Mouse (Mus musculus): ENCODE data around the gene Ddit4. TPM values are rescaled to one million over a fixed set of nuclear protein-coding genes. Genes with fewer than 3 reads are reported as not detected.

The Ddit4 gene
- polyA plus RNA-seq, 1 experiment from 2014 or later: 11.1 TPM

DNA sequence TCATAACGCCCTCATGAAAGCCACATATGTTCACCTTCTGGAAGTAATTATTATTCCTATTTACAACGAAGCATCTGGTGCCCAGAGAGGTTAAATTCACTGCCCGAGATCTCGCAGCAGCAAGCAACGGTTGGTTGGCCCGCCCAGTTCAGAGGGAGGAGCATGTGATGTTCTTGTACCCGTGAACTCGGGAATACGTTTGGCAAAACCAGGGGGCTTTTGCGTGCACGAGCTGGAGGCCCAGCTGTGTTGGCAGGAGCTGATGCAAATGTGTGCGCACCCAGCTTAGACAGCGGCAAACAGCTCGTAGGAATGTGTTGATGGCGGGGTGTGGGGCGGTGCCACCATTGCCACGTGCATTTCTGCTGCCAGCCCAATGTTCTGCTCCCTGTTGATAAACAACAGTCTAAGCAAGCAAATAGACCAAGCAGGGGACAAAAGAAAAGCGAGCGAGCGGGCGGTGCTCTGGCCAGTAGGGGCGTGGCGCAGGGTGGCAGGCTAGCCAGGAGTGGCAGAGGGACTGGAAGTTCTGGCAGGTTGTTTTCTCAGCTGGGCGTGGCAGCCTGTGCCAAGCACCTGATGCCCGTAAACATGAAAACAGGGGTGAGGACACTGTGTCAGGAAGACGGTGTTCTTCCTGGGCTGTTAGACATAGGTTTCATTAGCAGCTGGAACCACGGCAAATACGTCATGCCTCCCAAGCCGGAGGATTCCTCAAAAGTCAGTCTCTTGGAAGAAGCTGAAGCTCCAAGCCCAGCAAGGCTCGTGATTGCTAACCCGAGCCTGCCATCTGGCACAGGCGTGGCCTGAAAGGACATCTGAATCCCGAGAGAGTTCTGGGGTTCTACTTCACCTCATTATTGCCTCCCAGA lies 30.6 kb downstream of the Ddit4 start:
- 5% methylated on average over 33 of the region's 33 CpGs for WGBS
- Histone ChIP-seq H3K4me2 (ENCODE audit: low read length) (peak overlapping the region; percentile 70), H3K9ac (ENCODE audit: low read length) (peak overlapping the region; percentile 59), H3K9me3 (replicated peaks; ENCODE audit: control insufficient read depth, low read length) (no peaks in the 10 kb centered on the region), H3K4me1 (ENCODE audit: control insufficient read depth, insufficient read depth, low read length) (peaks cover 21% of the 10 kb centered on the region), H3K36me3 (ENCODE audit: control insufficient read depth, insufficient read depth, low read length) (no peaks in the 10 kb centered on the region), H3K27ac (ENCODE audit: low read depth, low read length) (peak overlapping the region; percentile 76), H3K4me3 (ENCODE audit: low read depth, low read length) (peak overlapping the region; percentile 31), H3K27me3 (replicated peaks; ENCODE audit: control insufficient read depth, insufficient read depth, low read length) (no peaks in the 10 kb centered on the region)
- ATAC-seq (peak; percentile 82), DNase-seq (ENCODE audit: low spot score) (peak; percentile 87)

DNA sequence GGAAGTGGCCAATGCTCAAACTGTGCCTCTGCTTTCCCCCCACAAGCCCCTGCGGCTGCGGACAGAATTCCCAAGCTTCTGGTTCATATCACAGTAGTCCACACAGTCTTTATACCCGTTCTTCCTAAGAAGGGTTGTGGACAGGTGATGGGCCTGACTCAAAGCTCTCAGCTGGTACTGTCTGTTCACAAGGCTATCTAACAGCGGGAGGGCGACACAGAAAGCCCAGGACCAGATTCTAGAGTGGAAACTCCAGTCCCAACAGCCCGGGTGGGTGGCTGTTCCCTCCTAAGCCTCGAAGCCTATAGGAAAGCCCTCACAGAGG lies 31.2 kb downstream of the Ddit4 start:
- ATAC-seq (no peak; the same call in 1 of the 2 replicates), DNase-seq (ENCODE audit: low spot score) (no peak)
- 23% methylated on average over 7 of the region's 7 CpGs for WGBS

DNA sequence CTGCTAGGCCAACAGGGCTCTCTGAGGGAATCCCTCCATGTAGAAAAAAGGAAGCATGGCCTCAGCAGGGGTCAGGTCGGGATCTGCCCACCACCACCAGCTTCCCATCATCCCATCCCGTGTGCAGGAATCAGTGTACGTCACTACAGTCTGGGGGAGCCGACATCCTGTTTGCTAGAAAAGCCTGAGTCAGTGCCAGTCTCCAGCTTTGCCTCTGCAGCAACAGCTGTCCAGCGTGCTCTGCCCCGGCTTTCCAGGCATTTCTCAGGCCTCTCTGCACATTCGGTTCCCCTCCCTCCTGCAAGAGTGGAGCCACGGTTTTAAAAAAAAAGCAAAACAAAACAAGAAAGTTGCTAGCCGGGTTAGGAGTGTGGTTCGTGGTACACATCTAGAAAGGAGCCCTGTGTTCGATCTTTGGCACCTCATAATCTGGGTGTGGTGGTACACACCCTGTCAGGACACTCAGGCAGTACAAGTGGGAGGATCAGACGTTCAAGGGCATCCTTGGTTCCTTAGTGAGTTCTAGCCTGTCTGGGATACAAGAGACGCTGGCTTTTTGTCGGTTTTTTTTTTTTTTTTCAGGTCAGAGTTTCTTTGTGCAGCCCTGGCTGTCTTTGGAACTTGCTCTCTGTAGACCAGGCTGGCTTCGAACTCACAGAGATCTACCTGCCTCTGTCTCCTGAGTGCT lies 32.0 kb downstream of the Ddit4 start:
- H3K4me3 ChIP-seq (ENCODE audit: low read depth, low read length): no peak overlapping the region
- H3K9me3 ChIP-seq (replicated peaks; ENCODE audit: control insufficient read depth, low read length): no peaks in the 10 kb centered on the region
- ATAC-seq (no peak), DNase-seq (ENCODE audit: low spot score) (no peak)
- WGBS: 52% methylated on average over 15 of the region's 15 CpGs
- H3K9ac ChIP-seq (ENCODE audit: low read length): no peak overlapping the region
- H3K4me2 ChIP-seq (ENCODE audit: low read length): no peak overlapping the region
- H3K27ac ChIP-seq (ENCODE audit: low read depth, low read length): peak overlapping the region; percentile 76; the same call in 1 of the 2 replicates
- H3K36me3 ChIP-seq (ENCODE audit: control insufficient read depth, insufficient read depth, low read length): no peaks in the 10 kb centered on the region
- no peaks in the 10 kb centered on the region for H3K27me3 ChIP-seq (replicated peaks; ENCODE audit: control insufficient read depth, insufficient read depth, low read length)
- H3K4me1 ChIP-seq (ENCODE audit: control insufficient read depth, insufficient read depth, low read length): peaks cover 25% of the 10 kb centered on the region

More for the DNA sequence above, 31.2 kb downstream of the Ddit4 start:
- peak overlapping the region; percentile 31 for H3K4me3 ChIP-seq (ENCODE audit: low read depth, low read length)
- H3K36me3 ChIP-seq (ENCODE audit: control insufficient read depth, insufficient read depth, low read length): no peaks in the 10 kb centered on the region
- H3K9ac ChIP-seq (ENCODE audit: low read length): peak overlapping the region; percentile 59
- H3K27ac ChIP-seq (ENCODE audit: low read depth, low read length): peak overlapping the region; percentile 76
- peak overlapping the region; percentile 70 for H3K4me2 ChIP-seq (ENCODE audit: low read length)
- peaks cover 25% of the 10 kb centered on the region for H3K4me1 ChIP-seq (ENCODE audit: control insufficient read depth, insufficient read depth, low read length)
- no peaks in the 10 kb centered on the region for H3K9me3 ChIP-seq (replicated peaks; ENCODE audit: control insufficient read depth, low read length)
- no peaks in the 10 kb centered on the region for H3K27me3 ChIP-seq (replicated peaks; ENCODE audit: control insufficient read depth, insufficient read depth, low read length)

DNA sequence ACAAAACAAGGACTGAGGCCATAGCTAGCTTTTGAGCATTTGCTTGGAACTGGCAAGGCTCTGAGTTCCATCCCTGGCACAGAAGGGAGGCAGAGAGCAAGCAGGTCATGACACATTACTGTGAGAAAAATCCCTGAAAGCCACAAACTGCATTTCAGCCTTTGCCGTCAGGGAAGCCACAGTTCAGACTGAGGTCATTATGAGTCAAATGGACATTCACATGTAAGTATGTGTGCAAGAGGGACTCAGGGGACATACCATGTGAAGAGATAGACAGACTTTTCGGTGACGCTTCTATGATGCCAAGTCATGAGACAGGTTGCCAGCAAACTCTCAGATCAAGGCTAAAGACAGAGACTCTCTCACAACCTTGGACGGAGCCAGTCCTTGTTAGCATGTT lies 33.5 kb downstream of the Ddit4 start:
- 92% methylated on average over 4 of the region's 4 CpGs for WGBS
- no peaks in the 10 kb centered on the region for H3K9me3 ChIP-seq (replicated peaks; ENCODE audit: control insufficient read depth, low read length)
- ATAC-seq: no peak

DNA sequence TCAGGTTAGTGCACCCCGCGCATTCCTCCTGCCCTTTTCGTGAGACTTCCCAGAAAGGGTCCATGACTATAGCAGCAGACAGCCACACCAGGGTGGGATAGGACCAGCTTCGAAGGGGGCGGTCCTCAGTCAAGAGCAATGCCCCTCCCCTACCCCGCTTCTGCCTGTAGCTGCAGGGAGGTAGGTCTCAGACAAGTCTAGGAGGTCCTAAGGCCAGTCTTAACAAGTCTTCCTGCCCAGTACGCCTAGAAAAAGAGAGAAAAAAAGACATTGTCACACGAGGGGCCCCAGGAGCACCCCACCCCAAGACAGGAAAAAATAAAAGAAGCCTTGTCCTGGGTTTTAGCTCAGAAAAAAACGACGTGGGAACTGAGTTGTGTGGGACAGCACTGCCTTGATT lies 35.0 kb downstream of the Ddit4 start:
- peak; percentile 54 for DNase-seq (ENCODE audit: low spot score)
- 2% methylated on average over 10 of the region's 10 CpGs for WGBS

More for the DNA sequence above, 33.5 kb downstream of the Ddit4 start:
- Histone ChIP-seq H3K4me3 (ENCODE audit: low read depth, low read length) (no peak overlapping the region), H3K27ac (ENCODE audit: low read depth, low read length) (no peak overlapping the region), H3K4me2 (ENCODE audit: low read length) (no peak overlapping the region), H3K36me3 (ENCODE audit: control insufficient read depth, insufficient read depth, low read length) (no peaks in the 10 kb centered on the region), H3K9ac (ENCODE audit: low read length) (no peak overlapping the region), H3K4me1 (ENCODE audit: control insufficient read depth, insufficient read depth, low read length) (peaks cover 25% of the 10 kb centered on the region), H3K27me3 (replicated peaks; ENCODE audit: control insufficient read depth, insufficient read depth, low read length) (no peaks in the 10 kb centered on the region)
- DNase-seq (ENCODE audit: low spot score): no peak

DNA sequence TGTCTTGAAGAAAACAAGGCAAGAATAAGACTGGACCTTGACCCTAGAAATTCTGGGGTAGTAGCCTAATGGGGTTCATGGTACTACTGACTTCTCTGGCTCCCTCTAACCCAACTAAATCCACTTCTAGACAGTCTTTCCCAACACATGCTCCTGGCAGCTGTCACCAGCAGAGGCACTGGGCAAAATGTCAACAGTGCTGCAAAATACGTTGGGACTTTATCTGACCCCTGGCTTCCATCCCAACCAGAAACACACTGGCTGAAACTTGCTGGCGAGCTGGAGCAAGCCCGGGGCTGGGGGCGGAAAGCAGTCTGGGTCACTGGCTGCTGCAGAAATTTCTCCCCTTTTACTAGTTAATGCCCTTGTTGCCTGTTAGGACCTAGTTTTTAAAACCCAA lies 35.5 kb downstream of the Ddit4 start:
- peak overlapping the region; percentile 3; the same call in 1 of the 2 replicates for H3K4me3 ChIP-seq (ENCODE audit: low read depth, low read length)
- no peak overlapping the region for H3K9ac ChIP-seq (ENCODE audit: low read length)
- peak overlapping the region; percentile 41 for H3K4me2 ChIP-seq (ENCODE audit: low read length)
- no peaks in the 10 kb centered on the region for H3K36me3 ChIP-seq (ENCODE audit: control insufficient read depth, insufficient read depth, low read length)
- peak overlapping the region; percentile 48; the same call in 1 of the 2 replicates for H3K27ac ChIP-seq (ENCODE audit: low read depth, low read length)
- no peaks in the 10 kb centered on the region for H3K9me3 ChIP-seq (replicated peaks; ENCODE audit: control insufficient read depth, low read length)
- DNase-seq (ENCODE audit: low spot score) (no peak), ATAC-seq (no peak)
- H3K4me1 ChIP-seq (ENCODE audit: control insufficient read depth, insufficient read depth, low read length): peaks cover 28% of the 10 kb centered on the region
- 7% methylated on average over 4 of the region's 4 CpGs for WGBS
- no peaks in the 10 kb centered on the region for H3K27me3 ChIP-seq (replicated peaks; ENCODE audit: control insufficient read depth, insufficient read depth, low read length)

More for the DNA sequence above, 35.0 kb downstream of the Ddit4 start:
- H3K27ac ChIP-seq (ENCODE audit: low read depth, low read length): peak overlapping the region; percentile 48; the same call in 1 of the 2 replicates
- no peaks in the 10 kb centered on the region for H3K36me3 ChIP-seq (ENCODE audit: control insufficient read depth, insufficient read depth, low read length)
- H3K4me1 ChIP-seq (ENCODE audit: control insufficient read depth, insufficient read depth, low read length): peaks cover 28% of the 10 kb centered on the region
- peak overlapping the region; percentile 41 for H3K4me2 ChIP-seq (ENCODE audit: low read length)
- H3K4me3 ChIP-seq (ENCODE audit: low read depth, low read length): peak overlapping the region; percentile 3; the same call in 1 of the 2 replicates
- H3K9me3 ChIP-seq (replicated peaks; ENCODE audit: control insufficient read depth, low read length): no peaks in the 10 kb centered on the region
- ATAC-seq: peak; percentile 57
- no peak overlapping the region for H3K9ac ChIP-seq (ENCODE audit: low read length)
- no peaks in the 10 kb centered on the region for H3K27me3 ChIP-seq (replicated peaks; ENCODE audit: control insufficient read depth, insufficient read depth, low read length)

DNA sequence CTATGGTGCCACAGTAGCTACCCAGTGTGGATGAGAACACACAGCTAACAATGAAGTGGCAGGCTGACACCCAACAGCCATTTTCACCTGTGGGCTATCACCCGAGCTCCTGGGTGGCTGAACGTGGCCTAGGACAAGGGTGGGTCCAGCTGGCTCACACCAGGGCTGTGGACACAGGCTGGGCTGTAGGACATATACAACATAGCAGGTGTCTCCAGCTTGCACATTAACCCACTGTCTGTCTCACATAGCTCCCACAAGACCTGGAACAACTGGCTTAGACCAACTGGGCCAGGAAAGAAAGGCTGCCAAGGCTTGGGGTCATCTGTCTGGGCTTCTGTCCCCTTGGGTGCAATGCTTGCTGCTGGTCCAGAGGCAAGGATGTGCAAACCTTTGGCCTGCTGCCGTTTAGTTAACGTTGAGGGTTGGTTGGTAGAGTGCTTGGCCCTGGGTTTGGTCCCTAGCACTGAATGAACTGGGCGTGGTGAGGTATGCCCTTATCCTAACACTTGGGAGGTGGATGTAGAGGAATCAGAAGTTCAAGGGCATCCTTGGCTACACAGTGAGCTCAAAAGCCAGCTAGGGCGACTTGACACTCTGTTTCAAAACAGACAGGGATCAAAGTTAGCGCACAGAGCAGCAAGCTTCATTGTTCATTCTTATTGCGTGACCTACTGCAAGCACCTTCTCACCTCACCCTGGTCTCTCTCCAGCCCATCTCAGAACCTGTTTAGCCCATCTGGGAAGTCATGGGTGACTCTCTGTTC lies 36.3 kb downstream of the Ddit4 start:
- peaks cover 21% of the 10 kb centered on the region for H3K4me1 ChIP-seq (ENCODE audit: control insufficient read depth, insufficient read depth, low read length)
- no peak overlapping the region for H3K4me3 ChIP-seq (ENCODE audit: low read depth, low read length)
- 91% methylated on average over 8 of the region's 8 CpGs for WGBS
- ATAC-seq: no peak
- no peaks in the 10 kb centered on the region for H3K9me3 ChIP-seq (replicated peaks; ENCODE audit: control insufficient read depth, low read length)
- no peaks in the 10 kb centered on the region for H3K36me3 ChIP-seq (ENCODE audit: control insufficient read depth, insufficient read depth, low read length)
- H3K27me3 ChIP-seq (replicated peaks; ENCODE audit: control insufficient read depth, insufficient read depth, low read length): no peaks in the 10 kb centered on the region
- H3K27ac ChIP-seq (ENCODE audit: low read depth, low read length): no peak overlapping the region
- H3K9ac ChIP-seq (ENCODE audit: low read length): no peak overlapping the region
- no peak for DNase-seq (ENCODE audit: low spot score)
- H3K4me2 ChIP-seq (ENCODE audit: low read length): no peak overlapping the region

DNA sequence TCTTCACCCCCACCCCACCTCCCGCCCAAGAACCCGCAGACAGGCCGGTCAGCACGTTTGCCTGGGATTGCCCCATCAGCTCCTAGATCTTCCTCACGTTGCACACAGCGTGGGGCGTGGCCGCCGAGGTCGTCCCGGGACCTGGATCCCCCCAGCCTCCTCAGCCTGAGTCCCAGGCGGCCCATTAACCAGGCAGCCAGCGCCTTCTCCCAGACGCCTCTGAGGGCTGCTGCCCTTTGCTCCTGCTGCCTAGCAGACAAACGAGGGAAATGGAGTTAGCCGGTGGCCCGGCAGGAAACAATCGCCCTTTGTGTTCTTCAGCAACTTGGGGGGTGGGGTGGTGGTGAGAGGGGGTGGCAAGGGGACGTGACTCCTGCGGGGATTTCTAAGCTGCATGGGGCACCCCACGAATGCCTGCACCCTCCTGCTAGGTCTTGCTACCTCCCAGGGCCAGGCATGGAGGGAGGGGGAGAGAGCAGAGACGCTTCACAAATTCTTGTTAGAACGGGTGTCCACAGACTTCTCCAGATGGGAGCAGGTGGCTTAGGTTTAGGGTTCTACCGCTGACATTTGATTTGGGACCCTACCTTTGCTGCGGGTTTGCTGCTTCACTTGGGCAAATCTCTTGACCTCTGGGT lies 40.0 kb downstream of the Ddit4 start:
- no peak overlapping the region for H3K27ac ChIP-seq (ENCODE audit: low read depth, low read length)
- no peaks in the 10 kb centered on the region for H3K9me3 ChIP-seq (replicated peaks; ENCODE audit: control insufficient read depth, low read length)
- DNase-seq (ENCODE audit: low spot score) (no peak), ATAC-seq (no peak)
- no peaks in the 10 kb centered on the region for H3K36me3 ChIP-seq (ENCODE audit: control insufficient read depth, insufficient read depth, low read length)
- peak overlapping the region; percentile 23; the same call in 1 of the 2 replicates for H3K4me2 ChIP-seq (ENCODE audit: low read length)
- H3K4me3 ChIP-seq (ENCODE audit: low read depth, low read length): no peak overlapping the region
- peaks cover 25% of the 10 kb centered on the region for H3K4me1 ChIP-seq (ENCODE audit: control insufficient read depth, insufficient read depth, low read length)
- H3K9ac ChIP-seq (ENCODE audit: low read length): peak overlapping the region; percentile 47; the same call in 1 of the 2 replicates
- 5% methylated on average over 25 of the region's 25 CpGs for WGBS
- no peaks in the 10 kb centered on the region for H3K27me3 ChIP-seq (replicated peaks; ENCODE audit: control insufficient read depth, insufficient read depth, low read length)
